Mouse (Mus musculus): Measurements from ENCODE around the gene Rag2.

Gene Rag2

DNA sequence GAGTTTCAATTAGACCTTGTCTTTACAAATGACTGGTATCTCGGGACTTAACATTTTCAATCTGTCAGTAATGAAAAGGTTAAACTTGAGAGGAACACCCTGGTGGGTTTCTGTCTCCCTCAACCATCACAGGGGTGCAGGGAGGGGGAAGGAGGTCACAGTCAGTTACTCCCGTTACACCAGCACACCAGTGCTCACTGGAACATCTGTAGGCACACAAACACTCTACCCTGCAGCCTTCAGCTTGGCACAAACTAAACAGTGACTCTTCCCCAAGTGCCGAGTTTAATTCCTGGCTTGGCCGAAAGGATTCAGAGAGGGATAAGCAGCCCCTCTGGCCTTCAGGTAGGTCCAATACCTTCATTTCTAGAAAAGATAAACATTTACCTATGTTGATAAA lies at the start of gene Rag2:
Rag2 (plus strand) TSS at position 193 of the 400 bp plus-strand sequence.
- no peak for DNase-seq

GRCm38 (mm10) chr2:101577243-101577642 lies 47.3 kb upstream of the Rag2 start:
- no peak for DNase-seq

- no peak for DNase-seq
These were observed 44.5 kb upstream of the Rag2 start for GRCm38 (mm10) chr2:101580027-101580426.

DNA sequence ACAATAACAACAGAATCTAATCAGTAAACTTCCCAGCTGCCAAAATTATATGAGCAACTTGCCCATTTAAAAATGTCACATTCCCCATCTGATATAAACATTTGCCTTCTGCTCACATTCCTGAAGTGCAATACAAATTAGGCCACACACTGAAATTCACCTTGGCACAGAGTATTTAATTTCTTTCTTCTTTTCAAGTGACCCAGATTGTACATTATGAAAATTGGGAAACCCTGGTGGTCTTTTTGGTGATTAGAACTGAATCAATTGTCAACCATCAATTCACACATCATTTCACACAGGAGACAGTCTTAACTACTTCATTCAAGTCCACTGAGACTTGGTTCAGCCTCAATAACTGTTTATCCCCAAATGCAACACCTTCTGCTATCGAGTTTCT lies 44.1 kb upstream of the Rag2 start:
- no peak for DNase-seq

- no peak for DNase-seq
These were observed 43.5 kb upstream of the Rag2 start for GRCm38 (mm10) chr2:101580977-101581376.

DNA sequence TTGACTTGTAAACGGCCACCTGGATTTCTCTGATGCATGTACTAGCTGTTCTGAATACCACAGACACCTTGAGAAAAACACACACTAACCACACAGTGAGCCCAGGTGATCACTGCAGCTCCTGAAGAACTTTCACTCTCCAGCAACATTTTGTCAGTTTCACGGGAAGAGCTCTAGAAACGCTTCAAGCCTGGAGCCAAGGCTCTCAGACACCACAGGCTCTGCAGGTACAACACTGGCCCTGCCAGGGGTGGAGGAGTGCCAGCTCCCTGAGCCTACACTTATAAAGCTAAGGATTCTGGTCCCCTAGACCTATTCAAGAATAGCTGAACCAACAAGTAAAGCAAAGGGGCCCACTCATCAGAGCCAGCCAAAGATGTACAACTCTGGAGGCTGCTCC lies 43.1 kb upstream of the Rag2 start:
- no peak for DNase-seq

GRCm38 (mm10) chr2:101591356-101591755 lies 33.2 kb upstream of the Rag2 start:
- peak; percentile 25 for DNase-seq

DNA sequence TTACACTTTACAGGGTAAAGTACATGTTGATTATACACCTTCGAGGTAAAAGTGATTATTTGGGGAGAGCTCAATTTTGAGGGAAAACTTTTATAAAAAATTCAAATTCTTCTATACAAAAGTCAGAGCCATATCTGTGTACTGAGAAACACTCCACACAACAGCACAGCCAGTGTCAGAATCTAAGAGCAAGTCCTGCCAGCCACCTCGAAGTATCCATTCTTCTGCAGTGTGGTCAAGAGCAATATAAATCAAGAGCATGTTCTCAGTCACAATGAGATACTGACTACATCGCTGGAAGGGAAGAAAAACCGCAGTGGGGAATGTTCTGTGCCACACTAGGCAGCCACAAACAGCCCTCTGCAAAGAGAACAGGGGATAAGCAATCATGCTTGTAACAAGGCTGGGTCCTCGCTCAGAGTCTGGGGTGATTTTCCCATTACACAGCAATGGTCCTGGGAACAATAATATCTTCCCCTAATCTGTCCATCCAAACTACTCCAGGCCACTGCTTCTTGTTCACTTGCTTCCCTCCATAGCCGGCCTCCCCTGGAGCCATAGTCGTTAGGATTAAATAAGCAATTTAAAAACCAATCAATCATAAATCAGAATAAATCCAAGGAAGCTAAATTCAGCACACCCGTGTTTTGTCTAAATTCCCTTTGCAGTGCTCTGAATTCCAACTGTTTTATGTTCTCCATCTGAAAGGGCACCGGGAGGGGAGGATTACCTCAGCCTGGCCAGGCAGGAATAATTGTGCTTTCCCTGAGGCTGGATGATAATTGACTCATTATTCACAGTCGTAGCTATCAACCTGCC lies 32.3 kb upstream of the Rag2 start:
- peak; percentile 9 for DNase-seq

- DNase-seq: no peak
These were observed 31.6 kb upstream of the Rag2 start for GRCm38 (mm10) chr2:101592886-101593285.

DNA sequence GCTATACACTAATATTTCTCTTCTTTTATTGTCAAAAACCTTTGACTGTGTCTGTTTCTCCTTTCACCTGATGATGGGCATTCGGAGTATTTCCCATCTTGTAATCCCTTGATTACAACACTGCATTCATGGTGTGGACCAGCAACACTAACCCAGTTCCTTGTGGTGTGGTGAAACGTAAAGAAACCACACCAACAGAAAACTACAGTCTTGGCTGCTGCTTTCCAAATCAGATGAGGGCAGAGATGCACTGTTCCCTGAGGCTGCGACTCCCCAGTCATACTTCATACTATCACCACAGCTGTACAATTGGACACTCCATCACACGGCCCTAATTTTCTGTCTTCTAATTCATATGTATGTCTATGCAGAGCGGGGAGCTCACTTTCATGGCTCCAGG lies 29.8 kb upstream of the Rag2 start:
- DNase-seq: no peak

GRCm38 (mm10) chr2:101597186-101597585 lies 27.3 kb upstream of the Rag2 start:
- peak; percentile 16 for DNase-seq

GRCm38 (mm10) chr2:101598190-101599181 lies 26.0 kb upstream of the Rag2 start:
- DNase-seq: peak; percentile 43

DNA sequence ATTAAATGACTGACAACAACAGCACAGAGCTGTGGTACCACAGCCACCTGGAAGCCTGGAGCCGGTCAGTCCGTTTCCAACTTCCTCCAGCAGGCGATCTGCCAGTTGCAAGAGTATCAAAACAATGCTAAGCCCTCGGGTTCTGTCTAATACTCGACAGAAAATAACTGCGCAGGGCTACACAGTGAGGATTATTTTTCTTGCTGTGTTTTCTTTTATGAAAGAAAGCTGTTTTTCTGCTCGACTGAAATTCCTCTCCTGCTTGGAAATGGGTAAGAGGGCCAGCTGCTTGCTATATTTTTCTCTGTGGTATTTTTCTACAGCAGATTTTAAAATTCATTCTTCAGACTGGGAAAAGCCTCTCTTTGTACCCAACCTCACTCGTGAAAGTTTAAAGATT lies 23.8 kb upstream of the Rag2 start:
- DNase-seq: peak; percentile 41

GRCm38 (mm10) chr2:101603099-101603498 lies 21.4 kb upstream of the Rag2 start:
- no peak for DNase-seq

GRCm38 (mm10) chr2:101608232-101608894 lies 16.2 kb upstream of the Rag2 start:
- no peak for DNase-seq

GRCm38 (mm10) chr2:101610861-101611260 lies 13.7 kb upstream of the Rag2 start:
- DNase-seq: no peak

DNA sequence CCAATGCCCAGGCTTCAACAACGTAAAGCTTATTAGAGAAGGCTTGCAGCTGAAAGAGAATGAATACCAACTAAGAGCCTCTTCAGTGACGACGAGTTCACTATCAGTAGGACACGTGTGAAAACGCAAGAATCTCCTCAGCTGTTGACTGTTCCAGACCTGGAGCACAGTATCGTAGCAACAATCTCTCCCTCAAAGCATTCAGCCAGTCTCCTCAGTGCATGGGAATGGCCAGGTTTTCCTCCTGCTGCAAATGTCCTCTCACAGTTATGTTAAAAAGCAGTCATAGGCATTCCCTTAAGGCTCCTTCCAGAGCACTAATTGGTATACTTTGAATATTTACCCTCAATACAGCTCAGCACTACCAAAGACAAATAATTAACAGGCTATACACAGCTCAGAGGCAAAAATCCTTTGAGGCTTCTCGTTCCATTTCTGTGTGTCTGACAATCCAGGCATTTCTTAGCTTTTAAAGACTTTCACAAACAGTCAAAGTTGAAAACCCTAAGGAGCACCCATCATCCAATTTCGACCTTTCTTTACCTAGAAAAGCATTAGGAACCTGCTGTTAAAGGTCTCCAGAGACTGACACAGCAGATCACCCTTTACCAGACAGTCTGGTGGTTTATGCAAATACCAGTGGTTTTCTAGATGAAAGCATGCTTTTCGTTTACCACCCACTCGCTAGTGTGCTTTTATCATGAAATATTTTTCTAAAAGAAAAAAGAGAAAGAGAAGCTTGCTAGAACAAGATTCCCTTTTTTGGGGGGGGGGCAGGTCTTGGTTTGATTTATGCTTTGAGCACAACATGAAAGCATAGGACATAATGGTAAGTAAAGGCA lies 8.8 kb upstream of the Rag2 start:
- DNase-seq: no peak

GRCm38 (mm10) chr2:101618373-101618772 lies 6.1 kb upstream of the Rag2 start:
- no peak for DNase-seq

- no peak for DNase-seq
These were observed 3.6 kb upstream of the Rag2 start for GRCm38 (mm10) chr2:101620899-101621298.

DNA sequence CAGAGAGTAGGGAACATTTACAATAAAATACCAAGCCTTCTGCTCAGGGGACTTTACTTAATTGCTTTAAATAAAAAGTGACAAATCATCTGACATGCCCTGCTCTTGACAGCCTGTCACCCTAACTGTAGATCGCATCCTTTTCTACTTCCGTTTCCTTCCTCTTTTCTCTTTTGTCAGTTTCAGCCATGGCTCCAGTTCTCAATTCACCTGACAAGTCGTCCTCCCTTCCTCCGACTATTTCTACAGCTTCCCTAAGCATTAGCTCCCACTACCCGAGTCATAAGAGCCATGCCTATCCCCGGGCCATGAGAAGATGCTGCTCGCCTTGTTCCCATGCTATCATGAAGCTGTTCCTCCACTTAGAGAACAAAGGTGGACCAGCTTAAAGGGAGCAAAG lies 2.9 kb upstream of the Rag2 start:
- DNase-seq: no peak

GRCm38 (mm10) chr2:101623042-101623441 lies 1.5 kb upstream of the Rag2 start:
- DNase-seq: no peak

GRCm38 (mm10) chr2:101624011-101624410 lies 507 bp upstream of the Rag2 start:
- no peak for DNase-seq

Measured in kidney, adult 9 months (tissue).